Mouse (Mus musculus) liver, embryonic 14.5 days (tissue): ENCODE data around the gene Enox1.

ENCODE experiments used
- CTCF ChIP-seq: IDR thresholded peaks from 2 replicates; pipeline ENCODE4 v1.5.1; 2016; ENCODE audit warnings: antibody characterized with exemption, low read depth, control low read depth
- EP300 ChIP-seq: IDR thresholded peaks from 2 replicates; pipeline ENCODE4 v1.6.1; 2016; ENCODE audit warnings: antibody characterized with exemption, low read depth

GRCm38 (mm10) chr14:77596216-77597175, 439.9 kb downstream of the Enox1 start:
- TF ChIP-seq CTCF (no peak), EP300 (no peak)
